Mouse (Mus musculus) ovary, postnatal 36 days (tissue): ENCODE data around the gene Gm6993.

Experiments used
- DNase-seq: peaks from one replicate; pipeline ENCODE4 v3.0.0; 2022; ENCODE audit warnings: low spot score, mixed read lengths

Gene Gm6993

DNA sequence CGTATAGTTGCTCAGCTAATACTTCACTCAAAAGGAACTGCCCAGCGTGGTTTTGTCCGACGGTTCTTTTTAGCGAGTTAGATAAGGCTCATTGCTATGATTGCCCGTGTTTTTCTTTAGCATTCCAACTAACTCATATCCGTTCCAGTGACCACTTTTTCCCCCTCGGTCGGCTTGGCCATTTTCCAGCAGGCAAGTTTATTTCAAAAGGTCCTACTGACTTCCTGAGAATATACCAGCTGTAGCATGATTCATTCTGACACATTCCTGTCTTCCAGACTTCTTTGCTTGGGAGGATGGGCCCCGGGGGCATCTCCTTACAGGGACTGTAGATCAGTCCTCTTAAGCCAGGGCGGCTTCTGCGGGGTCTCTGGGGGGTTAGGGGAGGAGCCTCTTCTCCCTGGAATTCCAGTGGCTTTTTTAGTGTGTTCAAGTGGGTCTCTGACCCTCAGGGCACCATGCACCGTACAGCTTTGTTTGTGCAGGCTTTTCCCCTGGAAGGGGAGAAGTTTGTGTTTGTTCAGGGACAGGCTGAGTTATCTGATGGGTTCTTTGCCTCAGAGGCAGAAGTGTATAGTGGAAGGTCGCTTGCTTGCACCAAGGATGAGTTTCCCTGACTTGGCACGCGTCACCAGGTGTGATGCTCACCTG, 30.9 kb downstream of the Gm6993 start:
- DNase-seq, result peak; percentile 52

DNA sequence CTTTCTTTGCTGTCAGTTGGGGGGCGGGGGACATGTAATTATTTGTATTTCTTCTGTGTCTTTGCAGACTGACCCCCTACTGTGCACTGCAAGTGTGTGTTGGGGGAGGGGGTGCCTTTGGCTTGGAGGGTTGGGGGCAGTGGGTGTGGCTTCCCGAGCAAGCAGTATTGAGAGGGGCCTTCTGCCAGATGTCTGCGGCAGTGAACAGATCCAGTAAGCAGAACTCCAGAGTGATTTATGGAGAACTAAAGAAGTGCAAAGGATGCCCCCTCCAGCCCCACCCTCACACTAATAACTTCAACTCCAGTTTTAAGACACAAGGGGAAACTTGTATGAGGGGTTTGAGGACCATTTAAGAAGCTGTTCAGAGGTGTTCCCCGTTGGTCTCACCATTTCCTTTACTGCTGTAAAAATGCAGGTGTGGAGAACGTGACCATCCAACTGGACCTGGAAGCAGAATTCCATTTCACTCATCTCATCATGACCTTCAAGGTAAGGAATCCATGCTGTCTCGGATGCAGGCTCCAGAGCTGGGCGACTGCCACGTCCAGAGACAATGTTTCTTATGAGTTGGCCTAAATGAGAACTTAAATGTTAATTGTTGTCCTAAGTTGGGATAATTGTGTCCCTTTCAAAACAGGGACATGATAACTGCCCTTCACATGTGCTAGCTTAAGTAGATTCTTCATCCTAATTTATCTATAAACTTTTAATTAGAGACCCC, 31.6 kb downstream of the Gm6993 start:
- no peak for DNase-seq

DNA sequence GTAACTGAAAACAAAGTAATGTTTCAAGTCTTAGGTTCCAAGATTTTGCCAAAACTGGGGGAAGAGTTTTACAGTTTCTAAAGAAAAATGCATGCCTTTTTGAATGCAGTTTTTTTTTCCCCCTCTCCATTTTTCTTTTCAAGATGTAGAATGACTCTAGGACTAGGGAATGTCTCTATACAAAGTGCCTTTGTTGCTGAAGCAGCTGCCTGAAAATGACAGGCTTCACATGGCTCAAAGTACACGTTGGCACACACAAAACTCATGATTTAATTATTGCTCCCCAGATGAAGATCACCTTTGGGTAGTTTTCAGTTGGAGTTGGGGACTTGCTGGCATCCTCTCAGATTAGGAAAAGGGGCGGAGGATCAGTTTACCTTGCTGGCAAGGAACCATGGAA, 32.3 kb downstream of the Gm6993 start:
- no peak for DNase-seq

DNA sequence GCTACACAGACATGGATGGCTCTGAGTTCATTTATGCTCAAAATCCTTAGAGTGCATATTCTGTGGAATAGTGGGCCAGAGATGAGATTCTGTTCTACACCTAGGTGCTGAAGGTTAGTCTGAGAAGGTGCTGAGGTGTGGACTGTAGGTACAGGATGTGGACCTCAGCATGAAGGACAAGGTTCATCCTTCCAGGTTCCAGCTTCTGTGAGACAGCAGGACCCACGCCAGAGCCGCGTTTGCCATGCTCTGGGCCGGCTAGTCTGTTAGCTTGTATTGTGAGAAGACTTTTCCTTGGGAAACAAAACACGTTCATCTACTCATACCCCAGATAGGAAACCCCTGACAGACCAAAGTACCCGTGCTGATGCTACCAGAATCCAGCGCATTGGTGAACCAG, 33.1 kb downstream of the Gm6993 start:
- no peak for DNase-seq

GRCm38 (mm10) chr12:31275411-31275810, 34.8 kb downstream of the Gm6993 start:
- no peak for DNase-seq

DNA sequence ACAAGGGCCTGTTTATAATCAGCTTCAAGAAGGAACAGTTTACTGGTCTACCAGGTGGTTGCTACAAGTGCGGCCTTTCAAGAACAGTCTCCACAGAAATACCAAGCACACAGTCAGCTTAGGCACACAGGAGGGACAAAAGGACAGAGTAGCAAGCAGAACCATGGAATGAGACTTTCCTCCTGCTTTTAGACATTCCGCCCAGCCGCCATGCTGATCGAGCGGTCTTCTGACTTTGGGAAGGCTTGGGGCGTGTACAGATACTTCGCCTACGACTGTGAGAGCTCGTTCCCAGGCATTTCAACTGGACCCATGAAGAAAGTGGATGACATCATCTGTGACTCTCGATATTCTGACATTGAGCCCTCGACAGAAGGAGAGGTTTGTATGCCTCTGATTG, 37.7 kb downstream of the Gm6993 start:
- no peak for DNase-seq

DNA sequence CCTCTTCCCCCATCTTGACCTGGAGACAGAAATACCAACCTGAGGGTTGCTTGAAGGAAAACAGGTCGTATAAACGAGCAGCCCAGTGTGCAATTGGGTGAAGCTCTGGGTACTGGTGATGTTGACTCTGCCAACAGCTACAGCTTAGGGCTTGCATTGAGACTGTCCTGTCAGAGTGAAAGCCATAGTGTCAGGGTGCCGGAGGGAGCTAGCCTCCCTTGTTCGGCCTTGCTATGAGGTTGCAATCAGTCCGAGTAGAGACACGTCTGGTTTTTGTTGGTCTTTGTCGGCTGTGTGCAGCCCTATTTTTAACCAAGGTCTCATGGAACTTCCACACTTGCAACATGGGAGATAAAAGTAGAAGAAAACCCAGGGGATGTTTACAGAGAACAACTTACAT, 39.7 kb downstream of the Gm6993 start:
- DNase-seq, result no peak

DNA sequence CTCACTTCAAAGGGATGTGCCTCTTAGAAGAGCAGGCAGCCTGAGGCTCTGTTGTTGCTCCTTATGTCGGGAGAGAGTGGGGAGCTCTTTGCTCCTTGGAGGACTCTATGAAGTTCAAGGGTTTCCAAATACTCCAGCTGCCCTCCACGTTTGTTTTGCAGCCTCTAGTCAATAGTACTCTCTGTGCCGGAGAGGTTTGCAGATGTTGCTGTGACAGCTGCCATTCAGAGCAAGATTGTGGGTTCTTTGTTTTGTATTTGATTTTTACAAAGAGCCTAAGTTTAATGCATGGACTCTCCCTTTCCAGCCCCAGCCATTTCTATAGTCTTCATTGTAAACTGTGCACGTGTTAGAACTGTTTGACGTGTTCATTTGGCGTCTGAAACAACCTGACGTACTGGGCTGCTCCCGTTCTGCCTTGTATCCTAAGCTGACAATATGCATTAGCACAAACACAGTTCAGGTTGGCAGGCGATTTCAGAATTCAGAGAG, 40.6 kb downstream of the Gm6993 start:
- DNase-seq, result no peak

DNA sequence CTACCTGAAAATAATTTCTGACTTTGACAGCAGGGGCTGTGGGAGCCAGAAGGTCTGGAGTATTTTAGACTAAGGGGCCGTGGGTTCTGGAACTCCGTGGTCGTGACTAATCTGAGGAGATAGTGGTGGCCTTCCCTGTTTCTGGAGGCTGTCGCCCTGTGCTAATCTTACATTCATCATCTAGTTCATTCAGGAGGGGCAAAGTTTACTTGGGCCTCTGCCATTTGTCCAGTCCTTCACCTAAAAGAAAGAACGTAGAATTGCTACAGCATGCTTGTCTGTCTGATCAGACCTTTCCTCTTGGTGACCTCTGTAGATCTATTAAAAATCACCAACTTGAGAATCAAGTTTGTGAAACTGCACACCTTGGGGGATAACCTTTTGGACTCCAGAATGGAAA, 41.7 kb downstream of the Gm6993 start:
- DNase-seq, result no peak

- no peak for DNase-seq
These were observed 42.6 kb downstream of the Gm6993 start for GRCm38 (mm10) chr12:31283131-31283530.

DNA sequence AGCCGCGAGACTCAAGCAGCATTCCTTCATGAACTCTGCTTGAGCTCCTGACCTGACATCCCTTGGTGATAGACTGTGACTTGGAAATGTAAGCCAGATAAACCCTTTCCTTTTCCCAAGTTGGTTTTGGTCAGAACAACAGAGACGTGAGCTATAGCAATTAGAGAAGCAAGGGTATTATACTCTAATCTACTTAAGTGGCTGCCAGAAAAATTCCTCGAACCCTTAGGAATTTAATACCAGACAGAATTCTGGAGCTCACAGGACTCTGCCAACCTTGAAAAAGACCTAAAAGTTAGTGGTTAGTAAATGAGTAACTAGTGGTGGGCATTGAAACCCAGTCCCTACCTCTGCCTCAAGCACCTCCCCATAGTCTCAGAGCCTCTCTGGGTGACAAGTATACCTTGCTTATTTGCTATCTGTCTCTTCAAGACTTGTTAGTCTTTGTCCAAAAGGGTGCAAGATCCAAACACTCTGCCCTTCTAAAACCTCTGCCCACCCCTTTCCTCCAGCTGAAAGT, 43.1 kb downstream of the Gm6993 start:
- no peak for DNase-seq

DNA sequence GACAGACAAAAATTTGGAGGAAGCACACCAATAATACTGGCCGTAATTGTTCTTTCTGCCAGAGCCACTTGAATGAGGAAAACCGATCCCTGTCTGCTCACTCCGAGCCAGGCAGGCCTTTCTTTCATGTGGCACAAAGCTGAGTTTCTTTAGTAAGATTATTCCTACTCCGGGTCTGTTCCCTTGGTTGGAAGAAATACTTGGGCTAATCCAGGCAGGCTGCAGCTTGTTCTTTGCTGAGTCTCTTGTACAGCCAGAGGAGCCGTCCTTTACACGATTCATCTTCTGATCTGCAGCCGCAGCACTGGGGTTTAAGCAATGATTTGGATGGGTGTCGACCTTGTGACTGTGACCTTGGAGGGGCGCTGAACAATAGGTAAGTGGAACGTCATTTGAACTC, 48.5 kb downstream of the Gm6993 start:
- DNase-seq, result no peak
